Mouse (Mus musculus) midbrain, embryonic 15.5 days (tissue): ENCODE results near the gene Prr15l. TPM values are rescaled to one million over a fixed set of nuclear protein-coding genes. Genes with fewer than 3 reads are reported as not detected.

Experiments used
- ATAC-seq: fragments of 200-750 bp; cut with Nextera tagmentation; replicated peaks from 2 replicates; pipeline ENCODE4 v1.8.0; 2017; ENCODE audit warnings: moderate TSS enrichment
- H3K27ac ChIP-seq: fragments of 300-500 bp; sonication (generic); 2 replicates; pipeline ENCODE4 v1.5.1; 2015; ENCODE audit warnings: mild to moderate bottlenecking, inconsistent platforms
- H3K27me3 ChIP-seq: fragments of 300-500 bp; sonication (generic); replicated peaks from 2 replicates; pipeline ENCODE4 v1.6.1; 2015; ENCODE audit warnings: inconsistent platforms
- H3K36me3 ChIP-seq: fragments of 300-500 bp; sonication (generic); replicated peaks from 2 replicates; pipeline ENCODE4 v1.6.1; 2015; ENCODE audit warnings: inconsistent platforms
- H3K4me1 ChIP-seq: fragments of 300-500 bp; sonication (generic); 2 replicates; pipeline ENCODE4 v1.6.1; 2015; ENCODE audit warnings: inconsistent platforms
- H3K4me2 ChIP-seq: fragments of 300-500 bp; sonication (generic); 2 replicates; pipeline ENCODE4 v1.6.1; 2015; ENCODE audit warnings: inconsistent platforms, mild to moderate bottlenecking, moderate library complexity
- H3K4me3 ChIP-seq: fragments of 300-500 bp; sonication (generic); 2 replicates; pipeline ENCODE4 v1.5.1; 2015; ENCODE audit warnings: mild to moderate bottlenecking, inconsistent platforms
- H3K9ac ChIP-seq: fragments of 300-500 bp; sonication (generic); 2 replicates; pipeline ENCODE4 v1.6.1; 2015; ENCODE audit warnings: mild to moderate bottlenecking, inconsistent platforms
- H3K9me3 ChIP-seq: fragments of 300-500 bp; sonication (generic); 2 replicates; pipeline ENCODE4 v1.6.1; 2016; ENCODE audit warnings: inconsistent platforms
- WGBS: fragments of 180-500 bp; shearing (Covaris S2); methylation state at CpG from one replicate; pipeline ENCODE4 v1.1.7; 2015; ENCODE audit warnings: mixed read lengths; 5-methylcytosine and 5-hydroxymethylcytosine counted together
- polyA plus RNA-seq: library from polyadenylated mRNA; unstranded; fragments of >200 nt; fragmentation: Nextera tagmentation; extraction: Ambion mirVana; gene quantifications from 2 replicates; pipeline ENCODE4 v1.2.1, GENCODE M21; 2015

The Prr15l gene
- polyA plus RNA-seq, 1 experiment from 2014 or later, result 0.30 TPM

- Histone ChIP-seq H3K9me3 (no peaks in the 10 kb centered on the region), H3K27ac (no peak overlapping the region), H3K9ac (no peak overlapping the region), H3K4me3 (no peak overlapping the region), H3K27me3 (peaks cover 21% of the 10 kb centered on the region), H3K36me3 (no peaks in the 10 kb centered on the region), H3K4me2 (no peak overlapping the region), H3K4me1 (peaks cover 15% of the 10 kb centered on the region)
- ATAC-seq, result no peak
- 77% methylated on average over 3 of the region's 3 CpGs for WGBS
These were observed 58.6 kb downstream of the Prr15l start for GRCm38 (mm10) chr11:96986463-96986862.

Other genes with a start within 250 kb of the Prr15l start
- 47.2 and 51.1 TPM in 2 replicates for gene Snx11, start 150.5 kb upstream of the Prr15l start, polyA plus RNA-seq
- 70.6 and 76.7 TPM in 2 replicates for gene Cbx1, start 139.0 kb upstream of the Prr15l start, polyA plus RNA-seq
- 80.9 and 81.2 TPM in 2 replicates for gene Nfe2l1, start 98.1 kb upstream of the Prr15l start, polyA plus RNA-seq
- gene Copz2, start 78.2 kb upstream of the Prr15l start, polyA plus RNA-seq, result 19.9 and 20.5 TPM in 2 replicates
- gene Cdk5rap3, start 11.6 kb upstream of the Prr15l start, polyA plus RNA-seq, result 88.2 and 91.7 TPM in 2 replicates
- gene Pnpo, start 15.9 kb downstream of the Prr15l start, polyA plus RNA-seq, result 28.7 and 29.7 TPM in 2 replicates
- 16.2 and 17.3 TPM in 2 replicates for gene Sp2, start 54.9 kb downstream of the Prr15l start, polyA plus RNA-seq
- 0.37 TPM in 1 of 2 replicates, not detected in the other for gene Sp6, start 85.3 kb downstream of the Prr15l start, polyA plus RNA-seq
- 15.0 and 16.4 TPM in 2 replicates for gene Scrn2, start 101.8 kb downstream of the Prr15l start, polyA plus RNA-seq
- gene Lrrc46, start 113.3 kb downstream of the Prr15l start, polyA plus RNA-seq, result 3.4 and 3.8 TPM in 2 replicates
- gene Mrpl10, start 113.5 kb downstream of the Prr15l start, polyA plus RNA-seq, result 54.5 and 60.2 TPM in 2 replicates
- gene Osbpl7, start 122.5 kb downstream of the Prr15l start, polyA plus RNA-seq, result 12.8 and 14.1 TPM in 2 replicates
- gene Tbx21, start 187.2 kb downstream of the Prr15l start, polyA plus RNA-seq, result 0.13 and 0.19 TPM in 2 replicates
- gene Tbkbp1, start 223.4 kb downstream of the Prr15l start, polyA plus RNA-seq, result 11.7 and 12.1 TPM in 2 replicates